Mouse (Mus musculus) liver, embryonic 14 days (tissue): ENCODE measurements around the gene Gm10260. TPM values are rescaled to one million over a fixed set of nuclear protein-coding genes. Genes with fewer than 3 reads are reported as not detected.

ENCODE experiments used
- polyA plus RNA-seq: library from polyadenylated mRNA; depleted of rRNA; stranded (reverse); fragments of >200 nt; gene quantifications from 2 replicates; pipeline ENCODE4 v1.2.3, GENCODE M21; 2012; rRNA removed

Gene Gm10260
- 2.5 and 3.4 TPM in 2 replicates for polyA plus RNA-seq

DNA sequence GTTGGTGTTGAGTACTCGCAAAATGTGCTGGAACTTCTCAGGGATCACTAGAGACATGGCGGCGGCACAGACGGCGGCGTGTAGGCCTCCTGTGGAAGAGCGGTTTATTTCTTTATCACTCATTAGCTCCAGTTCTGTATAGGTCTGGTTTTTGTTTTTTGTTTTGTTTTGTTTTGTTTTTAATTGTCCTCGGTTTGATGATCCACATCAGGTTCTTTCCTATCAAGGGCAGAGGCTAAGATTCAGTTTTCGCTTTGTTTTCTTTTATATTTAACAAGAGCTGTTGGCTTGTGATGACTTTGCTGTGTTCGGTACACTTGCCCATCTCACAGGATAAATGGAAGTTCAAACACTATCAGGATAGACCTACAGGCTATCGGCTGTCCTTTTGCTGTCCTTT is at the start of gene Gm10260:
TSS of gene Gm10260 (minus strand) at position 101 of the 400 bp plus-strand sequence.

